Mouse (Mus musculus) kidney, embryonic 15.5 days (tissue): Measurements from ENCODE around the gene Sppl2b. TPM values are rescaled to one million over a fixed set of nuclear protein-coding genes. Genes with fewer than 3 reads are reported as not detected.
A peak's percentile ranks its signal among the peaks of the same experiment; 100 is the strongest.

Source experiments
- ATAC-seq: fragments of 200-750 bp; cut with Nextera tagmentation; replicated peaks from 2 replicates; pipeline ENCODE4 v1.8.0; 2017; ENCODE audit warnings: moderate TSS enrichment; ENCODE audit not compliant: low FRiP score
- H3K27ac ChIP-seq: fragments of 300-500 bp; sonication (generic); 2 replicates; pipeline ENCODE4 v1.5.1; 2015; ENCODE audit warnings: mild to moderate bottlenecking, inconsistent platforms
- H3K27me3 ChIP-seq: fragments of 300-500 bp; sonication (generic); 2 replicates; pipeline ENCODE4 v1.6.1; 2015; ENCODE audit warnings: inconsistent platforms
- H3K36me3 ChIP-seq: fragments of 300-500 bp; sonication (generic); 2 replicates; pipeline ENCODE4 v1.6.1; 2015; ENCODE audit warnings: inconsistent platforms
- H3K4me1 ChIP-seq: fragments of 300-500 bp; sonication (generic); 2 replicates; pipeline ENCODE4 v1.6.1; 2015; ENCODE audit warnings: inconsistent platforms
- H3K4me2 ChIP-seq: fragments of 300-500 bp; sonication (generic); 2 replicates; pipeline ENCODE4 v1.6.1; 2015; ENCODE audit warnings: moderate library complexity, mild to moderate bottlenecking, inconsistent platforms
- H3K4me3 ChIP-seq: fragments of 300-500 bp; sonication (generic); replicated peaks from 2 replicates; pipeline ENCODE4 v1.5.1; 2015; ENCODE audit warnings: mild to moderate bottlenecking, inconsistent platforms
- H3K9ac ChIP-seq: fragments of 300-500 bp; sonication (generic); 2 replicates; pipeline ENCODE4 v1.6.1; 2015; ENCODE audit warnings: mild to moderate bottlenecking, inconsistent platforms
- H3K9me3 ChIP-seq: fragments of 300-500 bp; sonication (generic); replicated peaks from 2 replicates; pipeline ENCODE4 v1.6.1; 2016; ENCODE audit warnings: inconsistent platforms
- WGBS: fragments of 180-500 bp; shearing (Covaris S2); methylation state at CpG from one replicate; pipeline ENCODE4 v1.1.7; 2015; ENCODE audit warnings: mixed read lengths; 5-methylcytosine and 5-hydroxymethylcytosine counted together
- polyA plus RNA-seq: library from polyadenylated mRNA; unstranded; fragments of >200 nt; fragmentation: Nextera tagmentation; extraction: Ambion mirVana; gene quantifications from 2 replicates; pipeline ENCODE4 v1.2.1, GENCODE M21; 2015

Gene Sppl2b
- polyA plus RNA-seq: 43.8 and 48.1 TPM in 2 replicates

DNA sequence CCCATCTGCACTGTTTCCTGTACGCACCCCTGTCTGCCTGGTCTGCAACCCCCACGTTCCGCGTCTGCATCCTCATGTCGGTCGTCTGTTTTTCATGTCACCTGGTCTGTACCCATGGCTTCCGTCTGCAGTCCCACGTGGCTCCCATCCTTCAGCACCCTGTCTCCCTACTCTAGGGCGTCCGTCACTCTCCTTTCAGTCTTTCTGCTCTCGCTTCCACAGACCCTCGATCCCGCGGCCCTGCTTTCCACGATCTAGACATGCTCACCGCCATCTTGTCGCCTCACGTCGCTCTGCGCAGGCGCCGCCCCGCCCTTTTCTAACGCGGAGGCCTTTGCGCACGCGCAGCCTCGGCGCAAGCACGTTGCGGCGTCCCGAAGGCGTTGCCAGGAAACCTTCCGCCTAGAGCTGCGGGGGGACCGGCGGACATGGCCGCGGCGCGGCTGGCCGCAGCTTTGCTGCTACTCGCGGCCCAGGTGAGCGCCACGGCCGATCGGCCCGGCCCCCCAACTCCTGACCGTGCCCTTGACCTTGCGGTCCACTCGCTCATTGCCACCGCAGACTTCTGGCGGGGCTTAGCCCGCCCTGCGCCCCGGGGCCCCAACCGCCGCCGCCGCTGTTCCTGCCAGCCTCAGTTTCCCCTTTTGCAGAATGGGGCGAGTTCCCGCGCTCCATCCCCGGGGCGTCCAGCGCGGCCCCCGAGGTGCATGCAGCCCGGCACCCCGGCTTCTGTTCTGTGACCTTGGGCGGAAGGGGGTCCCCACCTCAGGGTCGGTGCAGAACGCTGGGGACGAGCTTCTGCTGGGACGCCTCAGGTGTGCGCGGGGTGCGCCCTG is at the start of gene Sppl2b, which contains the start of gene Lsm7:
Sppl2b (plus strand) TSS at position 363 of the 836 bp plus-strand sequence.
Lsm7 (minus strand) TSS at position 297 of the 836 bp plus-strand sequence.
- WGBS: under 1% methylated on average over 81 of the region's 81 CpGs
- H3K27ac ChIP-seq: peak within 1 kb of the TSS; percentile 68; the same call in 1 of the 2 replicates
- H3K36me3 ChIP-seq: peaks cover 27% of the 10 kb centered on the region

DNA sequence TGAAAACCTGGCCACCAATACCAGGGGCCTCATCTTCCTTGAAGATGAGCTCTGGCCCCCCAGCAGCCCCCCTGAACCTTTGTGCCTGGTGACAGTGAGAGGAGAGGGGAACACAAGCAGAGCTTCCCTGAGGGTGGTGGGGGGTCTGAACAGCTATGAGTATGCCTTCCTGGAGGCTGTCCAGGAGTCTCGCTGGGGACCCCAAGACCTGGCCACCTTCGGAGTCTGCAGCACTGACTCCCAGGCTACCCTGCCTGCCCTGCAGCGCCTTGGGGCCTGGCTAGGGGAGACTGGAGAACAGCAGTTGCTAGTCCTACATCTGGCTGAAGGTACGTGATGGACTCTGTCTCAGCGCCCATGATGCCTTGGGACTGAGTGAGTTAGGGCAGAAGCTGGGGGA is 49.8 kb upstream of the Sppl2b start:
- no peak for ATAC-seq
- Histone ChIP-seq H3K4me2 (no peak overlapping the region), H3K27me3 (peaks cover 13% of the 10 kb centered on the region), H3K27ac (no peak overlapping the region), H3K9me3 (no peaks in the 10 kb centered on the region), H3K4me3 (no peak overlapping the region), H3K36me3 (peaks cover 51% of the 10 kb centered on the region), H3K4me1 (peaks cover 55% of the 10 kb centered on the region), H3K9ac (peak overlapping the region; percentile 15; the same call in 1 of the 2 replicates)
- WGBS: 76% methylated on average over 5 of the region's 5 CpGs

More for the DNA sequence above, at the start of gene Sppl2b, which contains the start of gene Lsm7:
- Histone ChIP-seq H3K4me2 (peak within 1 kb of the TSS; percentile 95), H3K4me3 (peak within 1 kb of the TSS; percentile 88), H3K4me1 (peaks cover 39% of the 10 kb centered on the region), H3K9me3 (no peaks in the 10 kb centered on the region), H3K27me3 (no peaks in the 10 kb centered on the region), H3K9ac (peak within 1 kb of the TSS; percentile 87)
- ATAC-seq: peak; percentile 80

DNA sequence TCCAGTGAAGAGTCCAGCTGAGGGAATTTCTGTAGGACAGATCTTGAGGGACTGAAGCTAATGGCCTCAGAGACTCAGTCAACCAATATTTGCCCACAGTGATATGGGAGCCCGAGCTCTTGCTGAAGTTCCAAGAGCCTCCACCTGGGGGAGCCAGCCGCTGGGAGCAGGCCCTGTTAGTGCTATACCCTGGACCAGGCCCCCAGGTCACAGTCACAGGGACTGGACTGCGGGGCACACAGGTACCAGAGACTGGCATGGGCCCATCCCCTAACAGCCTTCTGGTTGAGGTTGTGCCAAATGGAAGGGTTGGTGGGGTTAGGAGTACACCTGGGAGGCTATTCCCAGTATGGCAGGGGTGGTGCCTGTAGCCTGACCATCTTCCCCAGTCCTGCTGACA is 49.1 kb upstream of the Sppl2b start:
- H3K4me1 ChIP-seq: peaks cover 56% of the 10 kb centered on the region
- peaks cover 45% of the 10 kb centered on the region for H3K36me3 ChIP-seq
- H3K27me3 ChIP-seq: peaks cover 16% of the 10 kb centered on the region
- WGBS: 18% methylated on average over 3 of the region's 3 CpGs
- no peak overlapping the region for H3K4me3 ChIP-seq
- no peak overlapping the region for H3K27ac ChIP-seq
- H3K9me3 ChIP-seq: no peaks in the 10 kb centered on the region
- H3K9ac ChIP-seq: no peak overlapping the region
- H3K4me2 ChIP-seq: no peak overlapping the region
- ATAC-seq: peak; percentile 40

DNA sequence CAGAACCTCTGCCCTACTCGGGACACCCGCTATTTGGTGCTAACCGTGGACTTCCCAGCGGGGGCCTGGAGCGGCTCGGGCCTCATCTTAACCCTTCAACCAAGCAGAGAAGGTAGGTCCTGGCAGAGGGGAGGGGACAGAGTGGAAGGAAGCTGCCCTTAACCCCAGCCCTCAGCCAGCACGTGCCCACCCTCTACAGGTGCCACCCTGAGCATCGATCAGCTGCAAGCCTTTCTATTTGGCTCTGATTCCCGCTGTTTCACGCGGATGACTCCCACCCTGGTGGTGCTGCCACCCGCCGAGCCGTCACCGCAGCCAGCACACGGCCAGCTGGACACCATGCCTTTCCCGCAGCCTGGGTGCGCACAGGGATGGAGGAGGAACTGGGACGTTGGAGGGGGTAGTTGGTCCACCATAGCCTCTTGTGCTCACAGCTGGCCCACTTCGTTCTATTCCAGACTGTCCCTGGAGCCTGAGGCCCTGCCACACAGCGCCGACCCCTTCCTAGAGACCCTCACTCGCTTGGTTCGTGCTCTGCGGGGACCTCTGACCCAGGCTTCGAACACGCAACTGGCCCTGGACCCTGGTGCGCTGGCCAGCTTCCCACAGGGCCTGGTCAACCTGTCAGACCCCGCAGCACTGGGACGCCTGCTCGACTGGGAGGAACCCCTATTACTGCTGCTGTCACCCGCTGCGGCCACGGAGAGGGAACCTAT is 48.6 kb upstream of the Sppl2b start:
- Histone ChIP-seq H3K4me2 (peak overlapping the region; percentile 92), H3K36me3 (peaks cover 40% of the 10 kb centered on the region), H3K9ac (peak overlapping the region; percentile 65), H3K27ac (peak overlapping the region; percentile 86), H3K27me3 (peaks cover 16% of the 10 kb centered on the region), H3K4me3 (peak overlapping the region; percentile 52), H3K4me1 (peaks cover 53% of the 10 kb centered on the region), H3K9me3 (no peaks in the 10 kb centered on the region)
- 43% methylated on average over 34 of the region's 34 CpGs for WGBS
- peak; percentile 4 for ATAC-seq

DNA sequence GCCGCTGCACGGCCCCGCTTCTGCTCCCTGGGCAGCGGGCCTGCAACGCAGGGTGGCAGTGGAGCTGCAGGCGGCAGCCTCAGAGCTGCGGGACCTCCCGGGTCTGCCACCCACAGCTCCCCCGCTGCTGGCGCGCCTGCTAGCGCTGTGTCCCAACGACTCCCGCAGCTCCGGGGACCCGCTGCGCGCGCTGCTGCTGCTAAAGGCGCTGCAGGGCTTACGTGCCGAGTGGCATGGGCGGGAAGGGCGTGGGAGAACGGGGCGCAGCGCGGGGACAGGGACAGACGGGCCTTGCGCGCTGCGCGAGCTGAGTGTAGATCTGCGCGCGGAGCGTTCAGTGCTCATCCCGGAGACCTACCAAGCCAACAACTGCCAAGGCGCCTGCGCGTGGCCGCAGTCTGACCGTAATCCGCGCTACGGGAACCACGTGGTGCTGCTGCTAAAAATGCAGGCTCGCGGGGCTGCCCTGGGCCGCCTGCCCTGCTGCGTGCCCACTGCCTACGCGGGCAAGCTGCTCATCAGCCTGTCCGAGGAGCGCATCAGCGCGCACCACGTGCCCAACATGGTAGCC is 47.9 kb upstream of the Sppl2b start:
- peak; percentile 55 for ATAC-seq
- no peaks in the 10 kb centered on the region for H3K9me3 ChIP-seq
- H3K27me3 ChIP-seq: peaks cover 16% of the 10 kb centered on the region
- H3K27ac ChIP-seq: peak overlapping the region; percentile 86
- H3K4me2 ChIP-seq: peak overlapping the region; percentile 92
- H3K4me3 ChIP-seq: peak overlapping the region; percentile 52
- WGBS: under 1% methylated on average over 58 of the region's 58 CpGs
- peak overlapping the region; percentile 65 for H3K9ac ChIP-seq
- peaks cover 54% of the 10 kb centered on the region for H3K4me1 ChIP-seq
- peaks cover 33% of the 10 kb centered on the region for H3K36me3 ChIP-seq

DNA sequence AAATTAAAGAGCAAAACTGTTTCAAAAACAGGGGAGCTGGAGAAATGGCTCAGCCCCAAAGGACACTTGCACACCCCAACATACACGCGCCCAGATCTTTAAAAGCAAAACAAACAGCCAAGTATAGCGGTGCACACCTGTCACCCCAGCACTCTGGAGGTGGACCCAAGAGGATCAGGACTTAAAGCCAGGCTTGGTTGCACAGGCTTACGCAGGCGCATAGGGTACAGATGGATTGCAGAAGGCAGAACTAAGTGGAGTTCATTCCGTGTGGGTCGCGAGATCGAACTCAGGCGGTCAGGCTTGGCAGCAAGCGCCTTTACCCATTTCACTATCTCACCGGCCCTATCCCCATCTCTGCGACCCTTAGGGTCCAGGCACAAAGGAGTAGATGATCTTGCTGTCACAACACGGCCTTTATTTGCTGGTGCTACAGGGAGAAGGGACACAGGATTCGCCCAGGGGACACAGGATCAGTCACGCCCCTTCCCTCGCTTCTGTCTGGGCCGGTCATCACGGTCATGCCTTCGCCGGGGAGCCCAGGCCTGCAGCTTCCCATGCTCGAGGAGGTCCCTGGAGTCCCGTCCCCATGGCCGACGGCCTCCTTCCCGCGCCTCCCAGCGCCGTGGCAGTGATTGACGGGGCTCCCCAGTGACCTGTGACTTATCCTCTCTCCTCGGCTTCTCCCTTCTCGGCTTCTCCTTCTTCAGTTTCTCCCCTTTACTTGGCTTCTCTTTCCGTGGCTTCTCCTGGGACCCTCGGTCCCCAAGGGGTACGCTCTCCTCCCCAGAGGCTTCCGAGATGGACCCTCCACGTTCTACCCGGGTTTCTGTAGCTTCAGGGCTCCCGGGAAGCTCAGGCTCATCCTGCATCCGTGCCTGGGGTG is 46.7 kb upstream of the Sppl2b start:
- WGBS: 13% methylated on average over 40 of the region's 40 CpGs
- H3K4me2 ChIP-seq: peak overlapping the region; percentile 92
- no peak for ATAC-seq
- peaks cover 21% of the 10 kb centered on the region for H3K36me3 ChIP-seq
- no peaks in the 10 kb centered on the region for H3K9me3 ChIP-seq
- H3K9ac ChIP-seq: peak overlapping the region; percentile 44
- peak overlapping the region; percentile 86 for H3K27ac ChIP-seq
- H3K4me1 ChIP-seq: peaks cover 58% of the 10 kb centered on the region
- peak overlapping the region; percentile 52 for H3K4me3 ChIP-seq
- H3K27me3 ChIP-seq: peaks cover 18% of the 10 kb centered on the region

DNA sequence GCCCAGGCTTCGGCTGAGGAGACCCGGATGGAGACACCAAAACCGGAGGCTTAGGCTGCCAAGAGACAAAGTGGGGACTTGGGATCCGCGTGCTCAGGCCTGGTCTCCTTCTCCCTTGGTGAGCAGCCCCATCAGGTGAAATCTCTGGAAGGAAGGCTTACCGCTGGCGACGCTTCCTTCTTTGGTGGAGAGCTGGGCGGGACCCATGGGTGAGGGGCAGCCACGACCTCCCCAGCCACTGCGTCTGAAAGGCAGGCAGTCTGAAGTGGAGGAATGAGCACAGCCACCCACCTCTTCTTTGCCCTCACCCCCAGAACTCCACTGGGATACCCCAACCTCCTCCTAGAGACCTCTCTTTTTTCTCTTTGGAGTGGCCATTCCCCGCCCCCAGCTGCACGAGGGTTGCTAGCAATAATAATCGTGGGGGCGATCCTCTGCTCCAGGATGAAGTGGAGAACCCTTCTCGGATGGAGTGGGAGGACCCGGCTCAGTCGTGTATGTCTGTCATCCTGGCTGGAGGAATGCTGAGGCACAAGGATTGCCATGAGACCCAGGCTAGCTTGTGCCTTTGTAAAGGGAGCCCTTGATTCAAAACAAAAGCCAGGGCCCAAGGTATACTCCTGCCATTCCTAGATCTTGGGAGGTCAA is 46.0 kb upstream of the Sppl2b start:
- H3K4me2 ChIP-seq: peak overlapping the region; percentile 92
- peak overlapping the region; percentile 86 for H3K27ac ChIP-seq
- no peak for ATAC-seq
- peaks cover 21% of the 10 kb centered on the region for H3K27me3 ChIP-seq
- peaks cover 58% of the 10 kb centered on the region for H3K4me1 ChIP-seq
- peaks cover 14% of the 10 kb centered on the region for H3K36me3 ChIP-seq
- peak overlapping the region; percentile 52 for H3K4me3 ChIP-seq
- WGBS: 5% methylated on average over 18 of the region's 18 CpGs
- no peaks in the 10 kb centered on the region for H3K9me3 ChIP-seq
- peak overlapping the region; percentile 44 for H3K9ac ChIP-seq

DNA sequence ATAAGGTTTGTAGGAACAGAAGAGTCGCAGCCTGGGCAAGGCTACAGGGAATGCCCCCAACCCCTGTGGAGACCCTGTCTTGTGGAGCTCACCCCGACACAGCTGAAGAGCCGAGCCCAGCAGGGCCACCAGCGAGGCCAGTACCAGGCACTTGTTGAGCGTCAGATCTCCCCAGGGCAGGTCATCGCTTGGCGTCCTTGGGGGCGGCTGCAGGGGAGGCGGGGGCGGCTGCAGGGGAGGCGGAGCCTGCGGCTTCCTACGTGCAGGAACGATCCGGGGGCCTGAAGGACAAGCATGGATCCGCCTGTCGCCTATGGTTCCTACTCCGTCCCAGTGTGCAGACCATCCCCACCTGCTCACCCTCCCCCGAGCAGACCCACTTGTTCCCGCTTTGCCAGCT is 45.0 kb upstream of the Sppl2b start:
- WGBS: 4% methylated on average over 20 of the region's 20 CpGs
- no peak overlapping the region for H3K27ac ChIP-seq
- H3K9me3 ChIP-seq: no peaks in the 10 kb centered on the region
- H3K4me1 ChIP-seq: peaks cover 56% of the 10 kb centered on the region
- H3K36me3 ChIP-seq: peaks cover 4% of the 10 kb centered on the region
- peak overlapping the region; percentile 21 for H3K4me3 ChIP-seq
- peaks cover 21% of the 10 kb centered on the region for H3K27me3 ChIP-seq
- 0 out of 2 replicates have a peak overlapping the region, but pooled peaks have one; percentile 15 for H3K9ac ChIP-seq
- no peak for ATAC-seq
- peak overlapping the region; percentile 50 for H3K4me2 ChIP-seq

DNA sequence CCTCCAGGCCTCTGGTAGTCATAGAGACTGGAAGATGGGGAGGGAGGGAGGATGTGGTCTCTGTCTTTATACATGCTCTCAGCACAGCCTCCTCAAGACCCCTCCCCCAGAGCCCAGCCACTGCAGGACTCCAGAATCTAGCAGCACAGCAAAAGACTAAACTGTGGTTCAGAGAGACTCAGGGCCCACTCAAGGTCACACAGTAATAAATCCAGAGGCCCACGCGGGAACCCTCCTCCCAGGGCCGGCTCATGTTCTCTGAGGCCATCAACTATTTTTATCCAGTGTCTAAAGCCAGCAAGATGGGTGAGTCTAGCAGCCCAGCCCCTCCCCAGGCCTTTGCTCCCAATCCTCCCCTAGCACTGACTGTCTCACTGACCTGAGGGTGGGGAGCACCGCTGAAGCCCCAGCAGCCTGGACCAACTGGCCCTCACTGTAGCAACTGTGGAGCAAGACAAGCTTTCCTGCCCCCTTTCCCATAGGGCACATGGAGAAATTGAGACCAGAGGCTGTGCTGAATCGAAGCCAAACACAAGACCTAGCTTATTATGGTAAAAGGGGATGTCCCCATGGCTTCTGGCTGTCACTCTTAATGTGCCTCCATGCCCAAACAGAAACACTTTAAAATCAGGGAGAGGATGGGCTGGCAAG is 42.6 kb upstream of the Sppl2b start:
- Histone ChIP-seq H3K9me3 (no peaks in the 10 kb centered on the region), H3K9ac (no peak overlapping the region), H3K4me1 (peaks cover 35% of the 10 kb centered on the region), H3K4me2 (no peak overlapping the region), H3K4me3 (no peak overlapping the region), H3K27ac (no peak overlapping the region), H3K36me3 (no peaks in the 10 kb centered on the region), H3K27me3 (peaks cover 14% of the 10 kb centered on the region; the same call in 1 of the 2 replicates)
- no peak for ATAC-seq
- WGBS: 24% methylated on average over 5 of the region's 5 CpGs

DNA sequence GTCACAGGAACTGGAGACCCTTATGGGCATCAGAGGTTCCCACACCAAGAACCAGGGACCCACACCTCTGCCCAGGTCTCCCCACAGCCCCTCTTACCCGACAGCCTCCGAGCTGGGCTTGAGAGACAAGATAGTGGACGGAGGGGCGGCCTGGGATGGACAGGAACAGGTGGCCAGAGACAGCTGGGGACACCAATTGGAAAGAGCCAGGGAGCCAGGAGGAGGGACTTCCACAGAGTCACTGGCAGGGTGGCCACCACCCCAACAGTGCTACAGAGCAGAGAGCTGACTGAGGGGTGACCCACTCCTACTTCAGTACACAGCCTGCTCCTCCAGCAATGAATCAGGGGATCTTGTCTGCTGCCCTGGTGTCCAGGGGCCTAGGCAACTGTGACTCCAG is 41.7 kb upstream of the Sppl2b start, which contains the start of gene Jsrp1:
Jsrp1 (minus strand) TSS at position 133 of the 400 bp plus-strand sequence.
- no peaks in the 10 kb centered on the region for H3K36me3 ChIP-seq
- peaks cover 27% of the 10 kb centered on the region for H3K4me1 ChIP-seq
- 71% methylated on average over 4 of the region's 4 CpGs for WGBS
- no peak within 1 kb of the TSS for H3K4me3 ChIP-seq
- H3K9ac ChIP-seq: no peak within 1 kb of the TSS
- H3K4me2 ChIP-seq: no peak within 1 kb of the TSS
- peaks cover 14% of the 10 kb centered on the region; the same call in 1 of the 2 replicates for H3K27me3 ChIP-seq
- H3K27ac ChIP-seq: no peak within 1 kb of the TSS
- no peaks in the 10 kb centered on the region for H3K9me3 ChIP-seq
- ATAC-seq: no peak
